Mouse (Mus musculus): ENCODE measurements around the gene Dtl. TPM values are rescaled to one million over a fixed set of nuclear protein-coding genes. Genes with fewer than 3 reads are reported as not detected.

Gene Dtl
- polyA plus RNA-seq, 1 experiment: 0.46 TPM

GRCm38 (mm10) chr1:191494303-191494655 is 81.1 kb downstream of the Dtl start:
- TF ChIP-seq CTCF (IDR thresholded peaks at IDR 0.05; ENCODE audit: insufficient read depth, low read length) (no peak), POLR2A (IDR thresholded peaks at IDR 0.05; ENCODE audit: borderline replicate concordance, extremely low read depth, low read depth, low read length) (no peak)
- Histone ChIP-seq H3K4me3 (replicated peaks; ENCODE audit: extremely low read depth, low read depth, low read length) (no peak overlapping the region), H3K4me1 (ENCODE audit: control insufficient read depth, insufficient read depth, low read length) (peaks cover 36% of the 10 kb centered on the region)
- DNase-seq: peak; percentile 24
- 19% methylated on average over 2 of the region's 2 CpGs for WGBS

DNA sequence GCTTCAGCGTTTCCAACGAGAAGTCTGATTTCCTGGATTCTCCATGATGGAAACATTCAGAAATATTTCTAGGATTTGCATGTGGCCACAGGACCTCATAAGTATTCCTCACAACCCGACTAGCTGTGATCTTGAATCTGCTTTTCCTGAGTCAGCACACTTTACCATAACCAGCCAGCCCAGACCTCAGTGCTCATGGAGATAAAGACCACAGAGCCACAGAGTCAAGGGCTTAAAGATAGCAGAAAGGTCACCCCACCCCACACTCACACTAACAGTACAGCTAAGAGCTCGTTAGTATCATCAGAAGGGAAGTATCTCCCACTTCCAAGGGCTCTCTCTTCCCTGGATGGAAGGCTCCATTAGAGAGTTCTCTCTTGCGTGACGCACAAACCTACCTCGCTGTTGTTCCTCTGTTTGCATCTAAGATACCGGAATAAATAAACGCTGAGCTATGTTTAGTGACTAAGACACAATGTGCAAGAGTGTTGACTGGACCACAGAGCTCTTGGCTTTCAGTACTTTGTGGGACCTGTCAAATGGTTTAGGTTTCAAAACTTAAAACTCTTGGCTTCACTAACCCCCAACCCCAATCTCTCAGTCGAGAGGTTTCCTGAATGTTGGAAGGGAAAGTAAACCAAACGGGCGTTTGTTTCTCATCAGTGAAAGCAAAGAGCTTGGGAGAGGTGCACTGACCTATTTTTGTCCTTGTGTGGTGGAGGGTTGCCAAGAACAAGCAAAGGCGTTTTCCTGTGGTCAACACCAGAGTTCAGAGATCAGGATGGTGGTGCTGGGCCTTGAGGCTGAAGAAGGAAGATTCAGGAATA is 81.7 kb downstream of the Dtl start:
- 38% methylated on average over 13 of the region's 13 CpGs for WGBS
- TF ChIP-seq CTCF (IDR thresholded peaks at IDR 0.05; ENCODE audit: insufficient read depth, low read length) (no peak), POLR2A (IDR thresholded peaks at IDR 0.05; ENCODE audit: borderline replicate concordance, extremely low read depth, low read depth, low read length) (no peak)
- Histone ChIP-seq H3K4me3 (replicated peaks; ENCODE audit: extremely low read depth, low read depth, low read length) (no peak overlapping the region), H3K4me1 (ENCODE audit: control insufficient read depth, insufficient read depth, low read length) (peaks cover 34% of the 10 kb centered on the region)
- DNase-seq: peak; percentile 28

GRCm38 (mm10) chr1:191490446-191490845 is 84.9 kb downstream of the Dtl start:
- Histone ChIP-seq H3K4me3 (replicated peaks; ENCODE audit: extremely low read depth, low read depth, low read length) (no peak overlapping the region), H3K4me1 (ENCODE audit: control insufficient read depth, insufficient read depth, low read length) (peaks cover 23% of the 10 kb centered on the region)
- TF ChIP-seq POLR2A (IDR thresholded peaks at IDR 0.05; ENCODE audit: borderline replicate concordance, extremely low read depth, low read depth, low read length) (no peak), CTCF (IDR thresholded peaks at IDR 0.05; ENCODE audit: insufficient read depth, low read length) (no peak)
- DNase-seq: no peak
- WGBS: 42% methylated on average over 7 of the region's 7 CpGs

Other genes with a start within 250 kb of the Dtl start
- 8.0 and 8.4 TPM in 2 replicates for gene Tmem206, start 249.6 kb downstream of the Dtl start, polyA plus RNA-seq (2012; rRNA removed)
- 91.0 and 94.6 TPM in 2 replicates for gene Ppp2r5a, start 172.3 kb downstream of the Dtl start, polyA plus RNA-seq (2012; rRNA removed)
- 15.3 and 17.4 TPM in 2 replicates for gene Ints7, start 92 bp upstream of the Dtl start, polyA plus RNA-seq (2012; rRNA removed)
- 10.7 and 14.8 TPM in 2 replicates for gene Lpgat1, start 142.3 kb upstream of the Dtl start, polyA plus RNA-seq (2012; rRNA removed)
- gene Nek2, start 245.9 kb upstream of the Dtl start, polyA plus RNA-seq (2012; rRNA removed): 1.9 and 3.7 TPM in 2 replicates